Mouse (Mus musculus) ES-Bruce4 (cell line): ENCODE data around the gene Psd4. TPM values are rescaled to one million over a fixed set of nuclear protein-coding genes. Genes with fewer than 3 reads are reported as not detected.

Experiments used
- H3K27ac ChIP-seq: 2 replicates; pipeline ENCODE4 v1.5.1; 2012; ENCODE audit warnings: low read length, inconsistent platforms; ENCODE audit not compliant: insufficient read depth
- H3K27me3 ChIP-seq: 2 replicates; pipeline ENCODE4 v1.6.1; 2012; ENCODE audit warnings: mild to moderate bottlenecking, low read length, inconsistent platforms; ENCODE audit not compliant: control insufficient read depth, poor library complexity, insufficient read depth, severe bottlenecking
- H3K36me3 ChIP-seq: 2 replicates; pipeline ENCODE4 v1.6.1; 2012; ENCODE audit warnings: inconsistent platforms, mild to moderate bottlenecking, low read length, moderate library complexity; ENCODE audit not compliant: control insufficient read depth, poor library complexity, insufficient read depth, severe bottlenecking
- H3K4me1 ChIP-seq: one replicate; pipeline ENCODE4 v1.8.1; 2011; ENCODE audit warnings: low read length; ENCODE audit not compliant: control insufficient read depth, insufficient read depth
- H3K4me3 ChIP-seq: 2 replicates; pipeline ENCODE4 v1.5.1; 2011; ENCODE audit warnings: low read depth, mild to moderate bottlenecking, low read length
- H3K9ac ChIP-seq: 2 replicates; pipeline ENCODE4 v1.6.1; 2012; ENCODE audit warnings: low read depth, mild to moderate bottlenecking, inconsistent platforms; ENCODE audit not compliant: poor library complexity, severe bottlenecking
- H3K9me3 ChIP-seq: replicated peaks from 2 replicates; pipeline ENCODE4 v1.6.1; 2012; ENCODE audit warnings: mild to moderate bottlenecking, low read length, inconsistent platforms; ENCODE audit not compliant: control insufficient read depth, poor library complexity, insufficient read depth, severe bottlenecking
- CTCF ChIP-seq: IDR thresholded peaks from one replicate; pipeline ENCODE4 v1.8.1; 2011; ENCODE audit warnings: low read depth, low read length
- EP300 ChIP-seq: IDR thresholded peaks from 2 replicates; pipeline ENCODE4 v1.6.1; 2011; ENCODE audit warnings: low read depth, low read length; ENCODE audit not compliant: insufficient read depth
- POLR2A ChIP-seq: IDR thresholded peaks from one replicate; pipeline ENCODE4 v1.8.1; 2011; ENCODE audit warnings: low read length; ENCODE audit not compliant: insufficient read depth
- polyA plus RNA-seq: library from polyadenylated mRNA; stranded (reverse); fragments of >200 nt; gene quantifications from 2 replicates; pipeline ENCODE4 v1.2.4, GENCODE M21; 2011; ENCODE audit warnings: low read depth; ENCODE audit not compliant: missing spikeins, insufficient read depth, insufficient read length

The Psd4 gene
- polyA plus RNA-seq, 1 experiment: 3.6 TPM

DNA sequence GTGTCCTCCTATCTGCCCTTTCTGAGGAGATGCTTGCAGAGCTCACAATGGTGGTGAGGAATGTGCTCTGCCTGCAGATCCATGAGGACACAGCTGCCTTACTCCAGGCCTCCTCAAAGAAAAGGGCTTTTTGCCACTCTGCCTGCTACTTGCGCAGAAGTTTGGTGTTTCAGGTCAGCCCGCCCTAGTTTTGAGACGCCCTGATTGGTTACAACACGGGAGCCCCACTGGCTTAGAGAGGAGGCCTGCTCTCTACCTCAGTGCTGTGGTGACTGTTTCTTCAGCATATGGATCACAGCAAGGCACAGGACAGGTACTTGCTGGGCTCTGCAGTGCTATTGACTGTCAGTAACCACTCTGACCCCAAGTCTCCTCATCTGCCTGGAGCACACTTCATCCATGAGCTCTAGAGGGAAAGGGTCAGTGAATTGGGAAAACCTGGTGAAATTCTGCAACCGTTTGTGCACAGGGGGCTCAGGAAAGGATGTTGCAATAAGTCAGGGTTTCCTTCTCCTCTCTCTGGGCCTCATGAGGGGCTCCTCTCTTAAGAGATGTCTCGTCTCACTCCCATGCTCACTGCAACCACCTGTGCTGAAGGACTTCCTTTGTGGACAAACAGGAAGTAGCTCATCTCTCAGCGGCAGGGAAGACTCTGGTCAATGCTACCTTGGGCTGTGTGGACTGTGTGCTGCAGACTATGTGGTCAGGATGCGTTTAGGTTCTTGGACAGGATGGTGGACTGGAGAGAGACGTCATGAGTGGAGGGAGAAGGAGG lies 15.3 kb downstream of the Psd4 start:
- TF ChIP-seq CTCF: no peak
- no peak for TF ChIP-seq POLR2A
- no peak for TF ChIP-seq EP300
- Histone ChIP-seq H3K27me3 (no peaks in the 10 kb centered on the region), H3K27ac (no peak overlapping the region), H3K4me3 (no peak overlapping the region), H3K9ac (no peak overlapping the region), H3K4me1 (no peaks in the 10 kb centered on the region), H3K9me3 (no peaks in the 10 kb centered on the region), H3K36me3 (no peaks in the 10 kb centered on the region)

DNA sequence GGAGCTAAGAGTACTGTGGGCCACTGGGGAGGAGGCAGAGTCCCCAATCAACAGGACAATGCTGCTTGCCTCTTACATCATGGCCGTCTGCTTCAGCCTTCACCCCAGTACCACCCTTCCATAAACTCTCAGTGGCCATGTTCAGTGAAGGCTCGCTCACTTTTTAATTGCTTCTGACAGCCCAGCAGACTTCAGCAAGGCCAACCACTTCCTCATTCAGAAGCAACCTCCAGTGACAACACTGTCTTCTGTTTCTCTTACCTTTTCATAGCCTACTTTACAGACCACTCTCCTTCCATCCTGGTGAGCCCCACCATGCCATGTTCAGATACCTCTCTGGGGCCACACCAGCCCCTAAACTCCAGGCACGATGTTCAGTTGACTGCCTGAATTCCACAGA lies 16.3 kb downstream of the Psd4 start:
- Histone ChIP-seq H3K9me3 (no peaks in the 10 kb centered on the region), H3K36me3 (no peaks in the 10 kb centered on the region), H3K4me1 (no peaks in the 10 kb centered on the region), H3K27me3 (no peaks in the 10 kb centered on the region), H3K4me3 (no peak overlapping the region), H3K9ac (no peak overlapping the region), H3K27ac (no peak overlapping the region)
- TF ChIP-seq POLR2A (no peak), EP300 (no peak), CTCF (no peak)

DNA sequence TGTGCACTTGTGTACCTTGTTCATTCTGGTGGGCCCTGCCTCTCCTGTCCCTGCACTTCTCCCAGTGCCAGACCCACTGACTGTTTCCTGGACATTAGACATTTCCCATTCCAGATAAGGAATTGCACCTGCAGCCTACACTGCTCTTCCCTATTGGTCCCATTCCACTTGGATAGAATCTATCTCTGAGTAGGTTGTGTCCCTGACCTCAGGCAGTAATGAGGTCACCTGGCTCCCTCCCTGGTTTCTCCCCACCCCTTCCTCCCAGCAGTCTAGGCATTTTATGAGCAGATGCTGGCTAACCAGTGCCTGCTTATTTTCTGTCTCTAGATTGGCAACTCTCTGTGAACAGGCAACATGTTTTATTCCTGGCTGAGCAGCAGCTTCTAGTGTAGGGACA lies 17.0 kb downstream of the Psd4 start:
- Histone ChIP-seq H3K4me1 (no peaks in the 10 kb centered on the region), H3K36me3 (no peaks in the 10 kb centered on the region), H3K4me3 (no peak overlapping the region), H3K27ac (no peak overlapping the region), H3K27me3 (no peaks in the 10 kb centered on the region), H3K9ac (no peak overlapping the region), H3K9me3 (no peaks in the 10 kb centered on the region)
- TF ChIP-seq CTCF (no peak), POLR2A (no peak), EP300 (no peak)

DNA sequence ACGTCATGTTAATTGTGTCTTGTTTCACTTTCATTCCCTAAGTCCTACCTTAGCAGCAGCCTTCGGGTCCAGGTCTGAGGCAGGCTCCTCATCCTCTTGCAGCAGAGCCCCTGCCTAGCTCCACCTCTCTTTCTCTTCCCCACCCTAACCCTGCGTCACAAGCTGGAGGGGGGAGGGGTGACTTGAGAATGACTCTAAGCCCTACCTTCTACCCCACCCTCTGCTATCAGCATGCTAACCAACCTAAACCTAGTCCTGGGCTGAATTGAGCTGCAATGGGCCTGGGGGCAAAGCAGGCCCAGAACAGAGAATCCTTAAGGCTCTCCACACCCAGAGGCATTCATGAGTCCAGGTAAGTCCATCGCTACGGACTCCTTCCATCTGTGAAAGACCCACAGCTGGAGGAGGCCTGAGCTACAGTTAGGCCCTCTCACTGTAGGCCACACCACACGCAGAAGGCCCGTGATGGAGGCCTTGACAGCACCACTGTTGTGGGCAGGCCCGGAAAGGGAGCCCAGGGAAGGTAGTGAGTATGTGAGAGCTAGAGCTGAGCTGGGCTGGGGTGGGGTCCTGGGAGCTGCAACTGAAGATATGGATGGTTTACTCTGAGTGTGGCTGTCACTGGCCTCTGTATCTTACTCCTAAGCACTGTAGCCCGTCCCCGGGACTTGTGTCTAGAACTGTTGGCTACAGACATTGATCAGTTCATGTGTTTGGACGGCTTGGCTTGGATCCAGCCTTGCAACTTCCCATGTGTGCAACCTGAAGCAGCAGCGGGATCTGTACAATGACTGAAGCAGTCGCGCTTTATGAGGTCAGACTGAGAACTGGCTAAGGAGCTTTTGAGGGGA lies 18.0 kb downstream of the Psd4 start:
- TF ChIP-seq EP300 (peak; percentile 72; the same call in 1 of the 2 replicates), POLR2A (peak; percentile 33), CTCF (no peak)
- peak overlapping the region; percentile 44 for H3K4me3 ChIP-seq
- H3K4me1 ChIP-seq: no peaks in the 10 kb centered on the region
- no peaks in the 10 kb centered on the region for H3K9me3 ChIP-seq
- no peaks in the 10 kb centered on the region for H3K36me3 ChIP-seq
- H3K27ac ChIP-seq: no peak overlapping the region; the same call in 1 of the 2 replicates
- H3K27me3 ChIP-seq: no peaks in the 10 kb centered on the region
- peak overlapping the region; percentile 16; the same call in 1 of the 2 replicates for H3K9ac ChIP-seq

DNA sequence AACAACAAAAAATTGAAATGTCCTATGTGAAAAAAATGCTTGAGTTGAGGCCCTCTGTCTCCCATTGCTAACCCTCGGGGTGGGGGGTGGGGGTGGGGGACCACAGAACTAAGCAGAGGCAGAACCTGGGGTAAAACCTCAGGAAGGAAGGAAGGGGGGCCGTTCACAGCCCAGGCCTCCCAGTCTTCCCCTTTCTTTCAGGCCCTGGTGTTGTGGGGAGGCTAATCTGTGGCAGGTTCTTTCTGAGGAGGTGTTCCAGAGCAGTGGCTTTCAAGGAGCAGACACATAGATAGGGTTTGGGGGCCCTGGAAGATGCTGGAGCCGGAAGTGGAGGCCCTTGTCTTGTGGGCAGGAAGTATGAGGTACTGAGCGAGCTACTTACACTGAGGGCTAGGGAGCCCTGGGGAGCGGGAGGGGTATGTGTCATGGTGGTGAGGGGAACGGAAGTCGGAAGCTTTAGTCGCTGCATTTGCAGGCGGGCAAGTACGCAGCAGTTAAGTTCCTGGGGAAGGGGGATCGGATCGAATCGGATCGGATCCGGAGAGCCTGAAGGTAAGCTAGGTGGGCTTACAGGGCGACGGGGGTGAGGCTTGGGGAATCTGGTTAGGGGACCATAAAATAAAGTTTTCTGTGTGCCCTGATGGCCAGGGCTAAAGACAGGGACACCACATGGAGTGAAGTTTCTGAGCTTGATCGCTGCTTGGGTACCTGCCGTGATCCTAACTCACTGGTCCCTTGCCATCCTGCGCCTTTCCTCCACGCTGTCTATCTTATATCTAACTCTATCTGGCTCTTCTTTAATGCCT lies 19.0 kb downstream of the Psd4 start:
- no peaks in the 10 kb centered on the region for H3K9me3 ChIP-seq
- no peaks in the 10 kb centered on the region for H3K36me3 ChIP-seq
- H3K4me3 ChIP-seq: peak overlapping the region; percentile 13
- H3K4me1 ChIP-seq: no peaks in the 10 kb centered on the region
- no peaks in the 10 kb centered on the region for H3K27me3 ChIP-seq
- H3K9ac ChIP-seq: no peak overlapping the region
- H3K27ac ChIP-seq: no peak overlapping the region
- TF ChIP-seq EP300: no peak
- TF ChIP-seq CTCF: no peak
- TF ChIP-seq POLR2A: no peak
